Comparison of ENCODE assay signal across 11 mouse cellular contexts in the genomic region with DNA sequence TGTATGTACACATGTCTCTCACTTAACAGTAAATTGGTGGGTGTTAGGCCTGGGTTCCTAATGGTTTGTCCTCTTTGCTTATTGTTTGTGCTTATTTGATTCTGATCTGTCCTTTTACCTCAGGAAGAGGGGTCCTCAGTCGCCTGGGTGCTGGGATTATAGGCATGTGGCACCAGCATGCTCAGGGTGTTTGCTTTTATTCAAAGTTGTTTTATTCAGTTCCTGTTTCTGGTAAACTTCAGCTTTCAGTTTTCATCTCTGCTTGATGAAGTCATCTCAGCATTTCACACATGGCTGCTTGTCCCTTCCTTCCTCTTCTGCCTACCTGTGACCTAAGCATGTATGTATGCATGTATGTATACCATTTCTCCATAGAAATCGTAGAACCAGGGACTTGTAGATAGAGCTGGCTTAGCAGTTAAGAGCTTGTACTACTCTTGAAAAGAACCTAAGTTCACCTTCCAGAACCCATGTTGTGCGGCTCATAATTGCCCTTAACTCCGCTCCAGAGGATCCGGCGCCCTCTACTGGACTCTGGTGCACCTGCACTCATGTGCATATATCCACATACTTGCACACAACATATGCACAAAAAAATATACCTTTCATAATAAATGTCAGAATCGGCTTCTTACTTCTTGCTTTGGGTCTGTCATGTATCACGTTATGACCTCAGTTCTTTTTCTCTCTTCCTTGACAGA. TPM values are rescaled to one million over a fixed set of nuclear protein-coding genes. Genes with fewer than 3 reads are reported as not detected.
DNase-seq lines count a peak whose midpoint lies in the region; ATAC-seq and TF ChIP-seq lines count a peak whose summit lies in the region.
"Had no signal": no experiment of that assay in that cellular context is flagged by ENCODE, and none has a peak within 500 bp of the region (broad histone marks: within the 10 kb centered on the region; RNA-seq: fewer than 3 reads in every experiment).

No protein-coding gene starts in this region.

- WGBS in hindbrain, postnatal 0 days, result 95% methylated on average over 8 of the region's 8 CpGs
- WGBS in hindbrain, embryonic 12.5 days, result 95% methylated on average over 8 of the region's 8 CpGs
- WGBS in forebrain, embryonic 14.5 days, result 96% methylated on average over 8 of the region's 8 CpGs

- no peak overlapping the region for H3K4me2 ChIP-seq in hindbrain, postnatal 0 days (ENCODE audit: low read depth, low read length)
- H3K4me2 ChIP-seq in hindbrain, embryonic 12.5 days (replicated peaks), result no peak overlapping the region
- H3K4me2 ChIP-seq in forebrain, embryonic 14.5 days (ENCODE audit: low read length), result no peak overlapping the region

- H3K27ac ChIP-seq in hindbrain, postnatal 0 days, result no peak overlapping the region
- no peak overlapping the region for H3K27ac ChIP-seq in hindbrain, embryonic 12.5 days
- H3K27ac ChIP-seq in testis, adult 2 months (ENCODE audit: control insufficient read depth, insufficient read depth, low read depth, low read length), result no peak overlapping the region
- no peak overlapping the region for H3K27ac ChIP-seq in forebrain, embryonic 14.5 days (ENCODE audit: low read depth, low read length)
- H3K27ac ChIP-seq: embryonic facial prominence, embryonic 13.5 days had no signal

- ATAC-seq in hindbrain, postnatal 0 days, result no peak
- no peak for ATAC-seq in hindbrain, embryonic 12.5 days (ENCODE audit: low FRiP score)
- ATAC-seq in hematopoietic stem cell, adult 5-6 weeks (replicated peaks in 1 of 2; ENCODE audit: insufficient read depth in 1 of 2, low FRiP score in 2 of 2, low TSS enrichment in 1 of 2, low read depth in 1 of 2, poor library complexity in 2 of 2, severe bottlenecking in 2 of 2), result peak; percentile 20 to 28; a peak in 2 of 4 replicates
- ATAC-seq in forebrain, embryonic 14.5 days, result no peak
- ATAC-seq: hindbrain, embryonic 16.5 days had no signal

- DNase-seq in hindbrain, postnatal 0 days (ENCODE audit: low spot score), result no peak
- no peak for DNase-seq in testis, postnatal 14 days (ENCODE audit: low spot score)
- peak; percentile 57 for DNase-seq in testis, postnatal 10 days (ENCODE audit: low spot score)
- DNase-seq in forebrain, embryonic 14.5 days (ENCODE audit: low spot score), result no peak
- no peak for DNase-seq in left cerebral cortex, postnatal 36 days (ENCODE audit: low spot score in 2 of 2)
- DNase-seq: layer of hippocampus, adult 9-11 months had no signal

- no peaks in the 10 kb centered on the region for H3K4me1 ChIP-seq in hindbrain, postnatal 0 days (ENCODE audit: insufficient read depth, low read length)
- peaks cover 11% of the 10 kb centered on the region; the same call in 1 of the 2 replicates for H3K4me1 ChIP-seq in hindbrain, embryonic 12.5 days
- peaks cover 12% of the 10 kb centered on the region for H3K4me1 ChIP-seq in testis, adult 2 months (ENCODE audit: control insufficient read depth, insufficient read depth, low read length)
- peaks cover 3% of the 10 kb centered on the region; the same call in 1 of the 2 replicates for H3K4me1 ChIP-seq in forebrain, embryonic 14.5 days (ENCODE audit: control insufficient read depth, insufficient read depth, low read length)

- no peak overlapping the region for H3K9ac ChIP-seq in hindbrain, postnatal 0 days (replicated peaks; ENCODE audit: low read length)
- no peak overlapping the region for H3K9ac ChIP-seq in hindbrain, embryonic 12.5 days
- no peak overlapping the region for H3K9ac ChIP-seq in forebrain, embryonic 14.5 days (ENCODE audit: low read length)
- H3K9ac ChIP-seq: embryonic facial prominence, embryonic 13.5 days had no signal

- H3K4me3 ChIP-seq in hindbrain, postnatal 0 days (ENCODE audit: low read length), result no peak overlapping the region
- H3K4me3 ChIP-seq in hindbrain, embryonic 12.5 days, result no peak overlapping the region
- no peak overlapping the region for H3K4me3 ChIP-seq in testis, adult 2 months (ENCODE audit: control insufficient read depth, low read depth, low read length)
- no peak overlapping the region for H3K4me3 ChIP-seq in forebrain, embryonic 14.5 days (ENCODE audit: low read depth, low read length)

- peak; percentile 46 for TF ChIP-seq CTCF in hindbrain, postnatal 0 days (IDR thresholded peaks at IDR 0.05; ENCODE audit: low read depth)
- TF ChIP-seq CTCF in testis, adult 2 months (IDR thresholded peaks at IDR 0.05; ENCODE audit: control insufficient read depth, insufficient read depth, insufficient replicate concordance, low read depth, low read length), result peak; percentile 67; the same call in 1 of the 2 replicates

- no peaks in the 10 kb centered on the region for H3K9me3 ChIP-seq in hindbrain, postnatal 0 days (ENCODE audit: low read length)
- H3K9me3 ChIP-seq in hindbrain, embryonic 12.5 days (replicated peaks), result 0 out of 2 replicates have a peak, but pooled peaks cover 4% of the 10 kb centered on the region
- no peaks in the 10 kb centered on the region for H3K9me3 ChIP-seq in forebrain, embryonic 14.5 days (replicated peaks; ENCODE audit: control insufficient read depth, low read length)

- TF ChIP-seq POLR2A in testis, adult 2 months (IDR thresholded peaks at IDR 0.05; ENCODE audit: control insufficient read depth, low read depth, low read length), result no peak

- intact Hi-C loops in left cerebral cortex, postnatal 36 days (cut with DNase I), result no loop called here

- H3K27me3 ChIP-seq in hindbrain, postnatal 0 days (ENCODE audit: insufficient read depth, low read length), result no peaks in the 10 kb centered on the region
- no peaks in the 10 kb centered on the region for H3K27me3 ChIP-seq in hindbrain, embryonic 12.5 days
- no peaks in the 10 kb centered on the region for H3K27me3 ChIP-seq in testis, adult 2 months (ENCODE audit: control insufficient read depth, insufficient read depth, low read length)
- no peaks in the 10 kb centered on the region for H3K27me3 ChIP-seq in forebrain, embryonic 14.5 days (replicated peaks; ENCODE audit: control insufficient read depth, insufficient read depth, low read length)

- no peaks in the 10 kb centered on the region for H3K36me3 ChIP-seq in hindbrain, postnatal 0 days (ENCODE audit: insufficient read depth, low read length)
- peaks cover 6% of the 10 kb centered on the region; the same call in 1 of the 2 replicates for H3K36me3 ChIP-seq in hindbrain, embryonic 12.5 days
- H3K36me3 ChIP-seq in testis, adult 2 months (ENCODE audit: control insufficient read depth, insufficient read depth, low read length), result no peaks in the 10 kb centered on the region
- 0 out of 2 replicates have a peak, but pooled peaks cover 3% of the 10 kb centered on the region for H3K36me3 ChIP-seq in forebrain, embryonic 14.5 days (ENCODE audit: control insufficient read depth, insufficient read depth, low read length)

RNA-seq across cellular contexts. Expression of a gene that starts 8.2 kb away (rescaled TPM):
- 35.6 and 38.1 TPM in 2 replicates for total RNA-seq in hindbrain, postnatal 0 days (2014; rRNA removed)
- polyA plus RNA-seq in hindbrain, postnatal 0 days (2015; fragmentation: Nextera tagmentation; extraction: Ambion mirVana), result 46.7 and 48.7 TPM in 2 replicates
- polyA plus RNA-seq in hindbrain, embryonic 12.5 days (2016; fragmentation: Nextera tagmentation; extraction: Ambion mirVana), result 57.0 and 62.9 TPM in 2 replicates
- polyA plus RNA-seq in testis, adult 2 months (2012; rRNA removed), result 58.7 and 59.6 TPM in 2 replicates
- total RNA-seq in hematopoietic stem cell, adult 5-6 weeks (2017), result 6.9 and 7.3 TPM in 2 replicates
- polyA plus RNA-seq in forebrain, embryonic 14.5 days (2014; fragmentation: Nextera tagmentation; extraction: Ambion mirVana), result 57.1 and 61.4 TPM in 2 replicates
- total RNA-seq in left cerebral cortex, postnatal 36 days (2021), result 10 to 100 TPM; 33.2 to 35.3 TPM

RNA-seq across cellular contexts. Expression of a gene that starts 52.2 kb away (rescaled TPM):
- 34.4 and 39.8 TPM in 2 replicates for total RNA-seq in hindbrain, postnatal 0 days (2014; rRNA removed)
- 73.7 and 83.0 TPM in 2 replicates for polyA plus RNA-seq in hindbrain, postnatal 0 days (2015; fragmentation: Nextera tagmentation; extraction: Ambion mirVana)
- polyA plus RNA-seq in hindbrain, embryonic 12.5 days (2016; fragmentation: Nextera tagmentation; extraction: Ambion mirVana), result 53.3 and 56.0 TPM in 2 replicates
- polyA plus RNA-seq in testis, adult 2 months (2012; rRNA removed), result 56.0 and 56.5 TPM in 2 replicates
- total RNA-seq in hematopoietic stem cell, adult 5-6 weeks (2017), result 38.3 and 49.5 TPM in 2 replicates
- polyA plus RNA-seq in forebrain, embryonic 14.5 days (2014; fragmentation: Nextera tagmentation; extraction: Ambion mirVana), result 50.7 and 51.2 TPM in 2 replicates
- 10 to 100 TPM; 33.9 to 36.6 TPM for total RNA-seq in left cerebral cortex, postnatal 36 days (2021)

RNA-seq across cellular contexts. Expression of a gene that starts 52.3 kb away (rescaled TPM):
- 24.9 and 31.4 TPM in 2 replicates for total RNA-seq in hindbrain, postnatal 0 days (2014; rRNA removed)
- polyA plus RNA-seq in hindbrain, postnatal 0 days (2015; fragmentation: Nextera tagmentation; extraction: Ambion mirVana), result 43.2 and 52.3 TPM in 2 replicates
- 23.5 and 34.7 TPM in 2 replicates for polyA plus RNA-seq in hindbrain, embryonic 12.5 days (2016; fragmentation: Nextera tagmentation; extraction: Ambion mirVana)
- polyA plus RNA-seq in testis, adult 2 months (2012; rRNA removed), result 16.5 and 17.1 TPM in 2 replicates
- 27.1 and 29.8 TPM in 2 replicates for total RNA-seq in hematopoietic stem cell, adult 5-6 weeks (2017)
- 36.9 and 38.2 TPM in 2 replicates for polyA plus RNA-seq in forebrain, embryonic 14.5 days (2014; fragmentation: Nextera tagmentation; extraction: Ambion mirVana)
- 10 to 100 TPM; 17.7 to 19.9 TPM for total RNA-seq in left cerebral cortex, postnatal 36 days (2021)

Comparison
In these comparisons a context has a peak if more than half of its experiments do, and no peak if none do; other contexts are left out.
1. ATAC-seq: peak in hematopoietic stem cell, adult 5-6 weeks (2 of 2); none in hindbrain, postnatal 0 days (single experiment), hindbrain, embryonic 12.5 days (single experiment) and forebrain, embryonic 14.5 days (single experiment).